Mouse (Mus musculus): ENCODE results near the gene Zmiz2. TPM values are rescaled to one million over a fixed set of nuclear protein-coding genes. Genes with fewer than 3 reads are reported as not detected.

Zmiz2 gene
- polyA plus RNA-seq, 1 experiment from 2014 or later: 30.2 TPM

- Histone ChIP-seq H3K9ac (ENCODE audit: low read depth, low read length) (no peak overlapping the region), H3K36me3 (ENCODE audit: control insufficient read depth, insufficient read depth, low read length) (peaks cover 34% of the 10 kb centered on the region)
- 92% methylated on average over 7 of the region's 7 CpGs for WGBS
Observed at GRCm38 (mm10) chr11:6430186-6430585, 41.3 kb downstream of the Zmiz2 start.

GRCm38 (mm10) chr11:6436442-6436841 is 47.6 kb downstream of the Zmiz2 start:
- H3K9ac ChIP-seq (ENCODE audit: low read depth, low read length): no peak overlapping the region
- no peaks in the 10 kb centered on the region for H3K27me3 ChIP-seq (ENCODE audit: control insufficient read depth, insufficient read depth, low read depth, low read length)
- no peak for ATAC-seq
- H3K4me1 ChIP-seq (ENCODE audit: control insufficient read depth, insufficient read depth, low read length): no peaks in the 10 kb centered on the region
- H3K4me2 ChIP-seq (ENCODE audit: low read length): no peak overlapping the region
- 64% methylated on average over 8 of the region's 8 CpGs for WGBS
- H3K27ac ChIP-seq (ENCODE audit: low read length): no peak overlapping the region
- H3K4me3 ChIP-seq (ENCODE audit: low read depth, low read length): no peak overlapping the region
- no peaks in the 10 kb centered on the region for H3K9me3 ChIP-seq (replicated peaks; ENCODE audit: control insufficient read depth, low read length, poor library complexity, severe bottlenecking)
- peaks cover 24% of the 10 kb centered on the region for H3K36me3 ChIP-seq (ENCODE audit: control insufficient read depth, insufficient read depth, low read length)

More at GRCm38 (mm10) chr11:6430186-6430585, 41.3 kb downstream of the Zmiz2 start:
- no peak overlapping the region for H3K27ac ChIP-seq (ENCODE audit: low read length)
- H3K9me3 ChIP-seq (replicated peaks; ENCODE audit: control insufficient read depth, low read length, poor library complexity, severe bottlenecking): no peaks in the 10 kb centered on the region
- H3K4me3 ChIP-seq (ENCODE audit: low read depth, low read length): no peak overlapping the region
- no peak for ATAC-seq
- H3K4me2 ChIP-seq (ENCODE audit: low read length): no peak overlapping the region
- H3K4me1 ChIP-seq (ENCODE audit: control insufficient read depth, insufficient read depth, low read length): no peaks in the 10 kb centered on the region
- no peaks in the 10 kb centered on the region for H3K27me3 ChIP-seq (ENCODE audit: control insufficient read depth, insufficient read depth, low read depth, low read length)

GRCm38 (mm10) chr11:6437667-6438066 is 48.8 kb downstream of the Zmiz2 start:
- no peak overlapping the region for H3K27ac ChIP-seq (ENCODE audit: low read length)
- H3K9me3 ChIP-seq (replicated peaks; ENCODE audit: control insufficient read depth, low read length, poor library complexity, severe bottlenecking): no peaks in the 10 kb centered on the region
- H3K27me3 ChIP-seq (ENCODE audit: control insufficient read depth, insufficient read depth, low read depth, low read length): no peaks in the 10 kb centered on the region
- ATAC-seq: no peak
- 94% methylated on average over 2 of the region's 2 CpGs for WGBS
- H3K4me1 ChIP-seq (ENCODE audit: control insufficient read depth, insufficient read depth, low read length): no peaks in the 10 kb centered on the region
- no peak overlapping the region for H3K9ac ChIP-seq (ENCODE audit: low read depth, low read length)
- H3K4me3 ChIP-seq (ENCODE audit: low read depth, low read length): no peak overlapping the region
- peaks cover 19% of the 10 kb centered on the region for H3K36me3 ChIP-seq (ENCODE audit: control insufficient read depth, insufficient read depth, low read length)
- no peak overlapping the region for H3K4me2 ChIP-seq (ENCODE audit: low read length)

GRCm38 (mm10) chr11:6440171-6440570 is 51.3 kb downstream of the Zmiz2 start:
- whole genome bisulfite sequencing: 94% methylated on average over 4 of the region's 4 CpGs
- Histone ChIP-seq H3K4me2 (ENCODE audit: low read length) (no peak overlapping the region), H3K9me3 (replicated peaks; ENCODE audit: control insufficient read depth, low read length, poor library complexity, severe bottlenecking) (no peaks in the 10 kb centered on the region), H3K9ac (ENCODE audit: low read depth, low read length) (no peak overlapping the region), H3K27me3 (ENCODE audit: control insufficient read depth, insufficient read depth, low read depth, low read length) (no peaks in the 10 kb centered on the region), H3K4me1 (ENCODE audit: control insufficient read depth, insufficient read depth, low read length) (peaks cover 12% of the 10 kb centered on the region), H3K4me3 (ENCODE audit: low read depth, low read length) (no peak overlapping the region), H3K36me3 (ENCODE audit: control insufficient read depth, insufficient read depth, low read length) (peaks cover 12% of the 10 kb centered on the region), H3K27ac (ENCODE audit: low read length) (no peak overlapping the region)
- ATAC-seq: no peak

GRCm38 (mm10) chr11:6442566-6442965 is 53.7 kb downstream of the Zmiz2 start:
- Histone ChIP-seq H3K9me3 (replicated peaks; ENCODE audit: control insufficient read depth, low read length, poor library complexity, severe bottlenecking) (no peaks in the 10 kb centered on the region), H3K9ac (ENCODE audit: low read depth, low read length) (no peak overlapping the region), H3K36me3 (ENCODE audit: control insufficient read depth, insufficient read depth, low read length) (peaks cover 5% of the 10 kb centered on the region; the same call in 1 of the 2 replicates), H3K4me3 (ENCODE audit: low read depth, low read length) (no peak overlapping the region), H3K27me3 (ENCODE audit: control insufficient read depth, insufficient read depth, low read depth, low read length) (no peaks in the 10 kb centered on the region), H3K4me1 (ENCODE audit: control insufficient read depth, insufficient read depth, low read length) (peaks cover 12% of the 10 kb centered on the region), H3K4me2 (ENCODE audit: low read length) (no peak overlapping the region), H3K27ac (ENCODE audit: low read length) (no peak overlapping the region)
- WGBS: 91% methylated on average over 4 of the region's 4 CpGs
- no peak for ATAC-seq

- H3K27ac ChIP-seq (ENCODE audit: low read length): no peak overlapping the region; the same call in 1 of the 2 replicates
- peaks cover under 1% of the 10 kb centered on the region; the same call in 1 of the 2 replicates for H3K36me3 ChIP-seq (ENCODE audit: control insufficient read depth, insufficient read depth, low read length)
Observed at GRCm38 (mm10) chr11:6443102-6443501, 54.2 kb downstream of the Zmiz2 start.

GRCm38 (mm10) chr11:6443727-6444076 is 54.8 kb downstream of the Zmiz2 start:
- H3K27me3 ChIP-seq (ENCODE audit: control insufficient read depth, insufficient read depth, low read depth, low read length): no peaks in the 10 kb centered on the region
- under 1% methylated on average over 10 of the region's 10 CpGs for WGBS

More at GRCm38 (mm10) chr11:6443102-6443501, 54.2 kb downstream of the Zmiz2 start:
- peak overlapping the region; percentile 81 for H3K4me2 ChIP-seq (ENCODE audit: low read length)
- H3K9me3 ChIP-seq (replicated peaks; ENCODE audit: control insufficient read depth, low read length, poor library complexity, severe bottlenecking): no peaks in the 10 kb centered on the region
- peaks cover 12% of the 10 kb centered on the region for H3K4me1 ChIP-seq (ENCODE audit: control insufficient read depth, insufficient read depth, low read length)
- H3K9ac ChIP-seq (ENCODE audit: low read depth, low read length): peak overlapping the region; percentile 86
- no peak for ATAC-seq
- WGBS: 53% methylated on average over 4 of the region's 4 CpGs
- H3K4me3 ChIP-seq (ENCODE audit: low read depth, low read length): peak overlapping the region; percentile 88
- no peaks in the 10 kb centered on the region for H3K27me3 ChIP-seq (ENCODE audit: control insufficient read depth, insufficient read depth, low read depth, low read length)

GRCm38 (mm10) chr11:6444077-6444853 is 55.4 kb downstream of the Zmiz2 start, which contains the start of gene H2afv:
H2afv (minus strand) TSS chr11:6444443.
- Histone ChIP-seq H3K4me2 (ENCODE audit: low read length) (peak within 1 kb of the TSS; percentile 81), H3K27me3 (ENCODE audit: control insufficient read depth, insufficient read depth, low read depth, low read length) (no peaks in the 10 kb centered on the region), H3K9ac (ENCODE audit: low read depth, low read length) (peak within 1 kb of the TSS; percentile 86), H3K4me1 (ENCODE audit: control insufficient read depth, insufficient read depth, low read length) (peaks cover 12% of the 10 kb centered on the region), H3K27ac (ENCODE audit: low read length) (peak within 1 kb of the TSS; percentile 91), H3K4me3 (ENCODE audit: low read depth, low read length) (peak within 1 kb of the TSS; percentile 88), H3K36me3 (ENCODE audit: control insufficient read depth, insufficient read depth, low read length) (no peaks in the 10 kb centered on the region), H3K9me3 (replicated peaks; ENCODE audit: control insufficient read depth, low read length, poor library complexity, severe bottlenecking) (no peaks in the 10 kb centered on the region)
- peak; percentile 100 for ATAC-seq
- WGBS: under 1% methylated on average over 73 of the region's 80 CpGs

More at GRCm38 (mm10) chr11:6443727-6444076, 54.8 kb downstream of the Zmiz2 start:
- Histone ChIP-seq H3K4me2 (ENCODE audit: low read length) (peak overlapping the region; percentile 81), H3K36me3 (ENCODE audit: control insufficient read depth, insufficient read depth, low read length) (no peaks in the 10 kb centered on the region), H3K9me3 (replicated peaks; ENCODE audit: control insufficient read depth, low read length, poor library complexity, severe bottlenecking) (no peaks in the 10 kb centered on the region), H3K4me1 (ENCODE audit: control insufficient read depth, insufficient read depth, low read length) (peaks cover 12% of the 10 kb centered on the region), H3K4me3 (ENCODE audit: low read depth, low read length) (peak overlapping the region; percentile 88), H3K27ac (ENCODE audit: low read length) (peak overlapping the region; percentile 91), H3K9ac (ENCODE audit: low read depth, low read length) (peak overlapping the region; percentile 86)
- no peak for ATAC-seq

GRCm38 (mm10) chr11:6445441-6445840 is 56.6 kb downstream of the Zmiz2 start:
- Histone ChIP-seq H3K9me3 (replicated peaks; ENCODE audit: control insufficient read depth, low read length, poor library complexity, severe bottlenecking) (no peaks in the 10 kb centered on the region), H3K27me3 (ENCODE audit: control insufficient read depth, insufficient read depth, low read depth, low read length) (no peaks in the 10 kb centered on the region), H3K36me3 (ENCODE audit: control insufficient read depth, insufficient read depth, low read length) (no peaks in the 10 kb centered on the region), H3K9ac (ENCODE audit: low read depth, low read length) (no peak overlapping the region), H3K4me1 (ENCODE audit: control insufficient read depth, insufficient read depth, low read length) (peaks cover 12% of the 10 kb centered on the region), H3K27ac (ENCODE audit: low read length) (no peak overlapping the region), H3K4me2 (ENCODE audit: low read length) (no peak overlapping the region), H3K4me3 (ENCODE audit: low read depth, low read length) (no peak overlapping the region)
- ATAC-seq: no peak
- 79% methylated on average over 4 of the region's 4 CpGs for WGBS

Data from midbrain, embryonic 16.5 days (tissue).